Mouse (Mus musculus) heart, embryonic 10.5 days (tissue): Measurements from ENCODE around the gene Fer1l5. TPM values are rescaled to one million over a fixed set of nuclear protein-coding genes. Genes with fewer than 3 reads are reported as not detected.

ENCODE experiments used
- DNase-seq: peaks from one replicate; pipeline ENCODE4 v3.0.0-alpha.2; 2017; ENCODE audit warnings: low spot score
- H3K27ac ChIP-seq: fragments of 300-500 bp; sonication (generic); 2 replicates; pipeline ENCODE4 v1.5.1; 2016; ENCODE audit warnings: mild to moderate bottlenecking
- H3K27me3 ChIP-seq: fragments of 300-500 bp; sonication (generic); 2 replicates; pipeline ENCODE4 v1.6.1; 2016; ENCODE audit warnings: mild to moderate bottlenecking; ENCODE audit not compliant: poor library complexity, insufficient read depth, severe bottlenecking
- H3K36me3 ChIP-seq: fragments of 300-500 bp; sonication (generic); 2 replicates; pipeline ENCODE4 v1.6.1; 2016; ENCODE audit warnings: mild to moderate bottlenecking, moderate library complexity
- H3K4me1 ChIP-seq: fragments of 300-500 bp; sonication (generic); 2 replicates; pipeline ENCODE4 v1.6.1; 2016; ENCODE audit warnings: mild to moderate bottlenecking
- H3K4me3 ChIP-seq: fragments of 300-500 bp; sonication (generic); 2 replicates; pipeline ENCODE4 v1.5.1; 2016; ENCODE audit warnings: mild to moderate bottlenecking, moderate library complexity
- H3K9me3 ChIP-seq: fragments of 300-500 bp; sonication (generic); 2 replicates; pipeline ENCODE4 v1.6.1; 2016; ENCODE audit warnings: mild to moderate bottlenecking, moderate library complexity
- WGBS: fragments of 180-500 bp; shearing (Covaris S2); methylation state at CpG from one replicate; pipeline ENCODE4 v1.1.7; 2016; 5-methylcytosine and 5-hydroxymethylcytosine counted together
- polyA plus RNA-seq: library from polyadenylated mRNA; unstranded; fragments of >200 nt; fragmentation: Nextera tagmentation; extraction: Ambion mirVana; gene quantifications from 2 replicates; pipeline ENCODE4 v1.2.1, GENCODE M21; 2016

The Fer1l5 gene
- 0.74 and 1.3 TPM in 2 replicates for polyA plus RNA-seq

GRCm38 (mm10) chr1:36371934-36372845, at the start of gene Fer1l5:
Gene Fer1l5, plus strand, starts transcription at chr1:36372291.
- Histone ChIP-seq H3K36me3 (no peaks in the 10 kb centered on the region), H3K4me3 (no peak within 1 kb of the TSS)
- WGBS, result 55% methylated on average over 10 of the region's 10 CpGs

GRCm38 (mm10) chr1:36323076-36323475, 49.0 kb upstream of the Fer1l5 start:
- no peak for DNase-seq
- peaks cover 21% of the 10 kb centered on the region for H3K4me1 ChIP-seq
- H3K4me3 ChIP-seq, result no peak overlapping the region
- H3K36me3 ChIP-seq, result peaks cover 20% of the 10 kb centered on the region
- no peaks in the 10 kb centered on the region for H3K9me3 ChIP-seq
- no peak overlapping the region for H3K27ac ChIP-seq
- no peaks in the 10 kb centered on the region for H3K27me3 ChIP-seq
- 54% methylated on average over 9 of the region's 9 CpGs for WGBS

More at GRCm38 (mm10) chr1:36371934-36372845, at the start of gene Fer1l5:
- H3K9me3 ChIP-seq, result no peaks in the 10 kb centered on the region
- H3K27me3 ChIP-seq, result 0 out of 2 replicates have a peak, but pooled peaks cover 8% of the 10 kb centered on the region
- no peak within 1 kb of the TSS for H3K27ac ChIP-seq
- H3K4me1 ChIP-seq, result peaks cover 14% of the 10 kb centered on the region; the same call in 1 of the 2 replicates
- DNase-seq, result no peak

- peaks cover 21% of the 10 kb centered on the region for H3K4me1 ChIP-seq
- no peaks in the 10 kb centered on the region for H3K27me3 ChIP-seq
- H3K9me3 ChIP-seq, result no peaks in the 10 kb centered on the region
- peaks cover 19% of the 10 kb centered on the region for H3K36me3 ChIP-seq
- 50% methylated on average over 8 of the region's 8 CpGs for WGBS
- H3K27ac ChIP-seq, result no peak overlapping the region
- H3K4me3 ChIP-seq, result no peak overlapping the region
- peak; percentile 82 for DNase-seq
Measured at GRCm38 (mm10) chr1:36323746-36324448, 48.2 kb upstream of the Fer1l5 start.

GRCm38 (mm10) chr1:36325900-36326321, 46.2 kb upstream of the Fer1l5 start:
- DNase-seq, result no peak
- H3K9me3 ChIP-seq, result no peaks in the 10 kb centered on the region
- H3K4me3 ChIP-seq, result no peak overlapping the region
- H3K4me1 ChIP-seq, result peaks cover 21% of the 10 kb centered on the region
- 87% methylated on average over 2 of the region's 2 CpGs for WGBS
- H3K27ac ChIP-seq, result no peak overlapping the region
- H3K36me3 ChIP-seq, result peaks cover 14% of the 10 kb centered on the region; the same call in 1 of the 2 replicates
- no peaks in the 10 kb centered on the region for H3K27me3 ChIP-seq

- Histone ChIP-seq H3K4me3 (no peak overlapping the region), H3K27ac (no peak overlapping the region), H3K27me3 (no peaks in the 10 kb centered on the region), H3K4me1 (peaks cover 21% of the 10 kb centered on the region), H3K9me3 (no peaks in the 10 kb centered on the region), H3K36me3 (peaks cover 15% of the 10 kb centered on the region; the same call in 1 of the 2 replicates)
- 83% methylated on average over 2 of the region's 2 CpGs for WGBS
- no peak for DNase-seq
Measured at GRCm38 (mm10) chr1:36326815-36327214, 45.3 kb upstream of the Fer1l5 start.

GRCm38 (mm10) chr1:36331743-36332142, 40.3 kb upstream of the Fer1l5 start:
- Histone ChIP-seq H3K27ac (no peak overlapping the region), H3K4me1 (no peaks in the 10 kb centered on the region), H3K27me3 (no peaks in the 10 kb centered on the region), H3K4me3 (no peak overlapping the region), H3K36me3 (peaks cover 37% of the 10 kb centered on the region), H3K9me3 (no peaks in the 10 kb centered on the region)
- DNase-seq, result no peak
- 76% methylated on average over 6 of the region's 6 CpGs for WGBS

- H3K4me3 ChIP-seq, result no peak overlapping the region
- DNase-seq, result no peak
- H3K9me3 ChIP-seq, result no peaks in the 10 kb centered on the region
- no peaks in the 10 kb centered on the region for H3K27me3 ChIP-seq
- H3K4me1 ChIP-seq, result no peaks in the 10 kb centered on the region
- H3K36me3 ChIP-seq, result peaks cover 47% of the 10 kb centered on the region
- WGBS, result 81% methylated on average over 14 of the region's 14 CpGs
- H3K27ac ChIP-seq, result no peak overlapping the region
Measured at GRCm38 (mm10) chr1:36332955-36333887, 38.9 kb upstream of the Fer1l5 start.

GRCm38 (mm10) chr1:36342547-36342946, 29.5 kb upstream of the Fer1l5 start:
- H3K9me3 ChIP-seq, result no peaks in the 10 kb centered on the region
- 89% methylated on average over 6 of the region's 6 CpGs for WGBS
- no peaks in the 10 kb centered on the region for H3K4me1 ChIP-seq
- H3K27ac ChIP-seq, result no peak overlapping the region
- DNase-seq, result no peak
- H3K27me3 ChIP-seq, result no peaks in the 10 kb centered on the region
- H3K36me3 ChIP-seq, result peaks cover 99% of the 10 kb centered on the region
- no peak overlapping the region for H3K4me3 ChIP-seq

GRCm38 (mm10) chr1:36352351-36352750, 19.7 kb upstream of the Fer1l5 start:
- 92% methylated on average over 4 of the region's 4 CpGs for WGBS
- Histone ChIP-seq H3K27ac (no peak overlapping the region), H3K4me1 (no peaks in the 10 kb centered on the region), H3K27me3 (no peaks in the 10 kb centered on the region), H3K9me3 (no peaks in the 10 kb centered on the region), H3K36me3 (peaks cover 96% of the 10 kb centered on the region), H3K4me3 (no peak overlapping the region)
- DNase-seq, result no peak

GRCm38 (mm10) chr1:36356955-36357695, 15.0 kb upstream of the Fer1l5 start:
- DNase-seq, result no peak
- H3K36me3 ChIP-seq, result peaks cover 81% of the 10 kb centered on the region
- no peaks in the 10 kb centered on the region for H3K27me3 ChIP-seq
- 93% methylated on average over 5 of the region's 5 CpGs for WGBS
- H3K9me3 ChIP-seq, result no peaks in the 10 kb centered on the region
- H3K27ac ChIP-seq, result no peak overlapping the region
- no peaks in the 10 kb centered on the region for H3K4me1 ChIP-seq
- H3K4me3 ChIP-seq, result no peak overlapping the region

- Histone ChIP-seq H3K27ac (no peak overlapping the region), H3K27me3 (no peaks in the 10 kb centered on the region), H3K36me3 (peaks cover 36% of the 10 kb centered on the region), H3K9me3 (no peaks in the 10 kb centered on the region), H3K4me1 (peaks cover 14% of the 10 kb centered on the region; the same call in 1 of the 2 replicates), H3K4me3 (peak overlapping the region; percentile 95)
- whole genome bisulfite sequencing, result 60% methylated on average over 12 of the region's 12 CpGs
- no peak for DNase-seq
Measured at GRCm38 (mm10) chr1:36367698-36368097, 4.4 kb upstream of the Fer1l5 start.
